Mouse (Mus musculus) bone marrow, adult 2 months (tissue): ENCODE data around the gene Nacc2. TPM values are rescaled to one million over a fixed set of nuclear protein-coding genes. Genes with fewer than 3 reads are reported as not detected.

Experiments
- H3K27ac ChIP-seq: fragments of 200-500 bp; 2 replicates; pipeline ENCODE4 v1.5.1; 2012; ENCODE audit warnings: low read depth, mild to moderate bottlenecking, control low read depth, inconsistent platforms, low read length; ENCODE audit not compliant: control insufficient read depth, poor library complexity, insufficient read depth
- H3K4me1 ChIP-seq: fragments of 200-500 bp; 2 replicates; pipeline ENCODE4 v1.6.1; 2011; ENCODE audit warnings: low read length; ENCODE audit not compliant: control insufficient read depth, insufficient read depth
- H3K4me3 ChIP-seq: fragments of 200-500 bp; replicated peaks from 2 replicates; pipeline ENCODE3; 2011; ENCODE audit warnings: mild to moderate bottlenecking, low read depth, low read length, control low read depth; ENCODE audit not compliant: control insufficient read depth
- CTCF ChIP-seq: fragments of 200-500 bp; IDR thresholded peaks from 2 replicates; pipeline ENCODE4 v1.5.1; 2011; ENCODE audit warnings: low read length, control low read depth; ENCODE audit not compliant: control insufficient read depth, insufficient read depth
- POLR2A ChIP-seq: fragments of 200-500 bp; IDR thresholded peaks from 2 replicates; pipeline ENCODE4 v1.6.1; 2011; ENCODE audit warnings: low read depth, mild to moderate bottlenecking, control low read depth, low read length, borderline replicate concordance; ENCODE audit not compliant: control insufficient read depth
- WGBS: fragments of 180-500 bp; shearing (Covaris S2); methylation state at CpG from one replicate; pipeline ENCODE4 v1.1.7; 2018; 5-methylcytosine and 5-hydroxymethylcytosine counted together
- polyA plus RNA-seq: library from polyadenylated mRNA; stranded (reverse); fragments of >200 nt; gene quantifications from 2 replicates; pipeline ENCODE4 v1.2.4, GENCODE M21; 2011; ENCODE audit warnings: low replicate concordance; ENCODE audit not compliant: missing spikeins, insufficient read depth, insufficient read length

Gene Nacc2
- polyA plus RNA-seq, 1 experiment, result 5.8 TPM

DNA sequence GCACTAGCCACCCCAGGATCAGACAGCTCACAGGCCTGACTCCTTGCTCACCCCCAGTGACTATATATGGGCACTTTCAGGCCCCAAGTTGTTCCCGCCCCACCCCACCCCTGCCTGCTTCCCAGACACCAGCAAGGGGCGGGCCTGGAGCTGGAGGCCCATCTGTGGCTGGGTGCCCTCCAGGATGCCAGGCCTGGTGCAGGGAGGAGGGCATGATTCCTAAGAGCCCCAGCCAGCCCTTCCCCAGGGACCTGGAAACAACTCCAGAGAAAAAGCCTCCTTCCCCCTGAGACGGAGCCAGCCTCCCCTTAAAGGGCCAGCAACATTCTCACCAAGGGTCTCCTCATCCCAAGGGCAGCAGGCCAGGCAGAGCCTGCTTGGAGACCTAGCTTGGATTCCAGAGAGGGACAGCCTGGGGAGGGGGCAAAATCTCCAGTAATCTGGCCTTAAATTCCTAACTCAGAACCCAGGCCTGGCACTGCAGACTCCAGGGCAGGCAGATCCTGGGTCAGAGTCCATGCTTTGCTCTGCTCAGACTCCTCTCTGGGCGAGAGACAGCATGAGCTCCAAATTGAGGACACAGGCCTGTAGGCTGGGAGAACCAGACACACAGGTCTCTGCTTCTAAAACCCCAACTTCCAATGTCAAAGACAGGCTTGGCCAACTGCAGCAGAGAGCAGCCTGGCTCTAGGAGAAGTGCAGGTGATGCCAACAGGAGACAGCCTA is 4.3 kb downstream of the Nacc2 start:
- TF ChIP-seq POLR2A (no peak), CTCF (no peak)
- 80% methylated on average over 4 of the region's 4 CpGs for WGBS
- Histone ChIP-seq H3K4me1 (no peaks in the 10 kb centered on the region; the same call in 1 of the 2 replicates), H3K4me3 (no peak overlapping the region), H3K27ac (no peak overlapping the region)

GRCm38 (mm10) chr2:26117580-26117979 is 5.4 kb downstream of the Nacc2 start:
- no peaks in the 10 kb centered on the region; the same call in 1 of the 2 replicates for H3K4me1 ChIP-seq
- no peak overlapping the region for H3K27ac ChIP-seq
- H3K4me3 ChIP-seq, result no peak overlapping the region
- 72% methylated on average over 1 of the region's 1 CpGs for WGBS
- TF ChIP-seq CTCF (no peak), POLR2A (no peak)

DNA sequence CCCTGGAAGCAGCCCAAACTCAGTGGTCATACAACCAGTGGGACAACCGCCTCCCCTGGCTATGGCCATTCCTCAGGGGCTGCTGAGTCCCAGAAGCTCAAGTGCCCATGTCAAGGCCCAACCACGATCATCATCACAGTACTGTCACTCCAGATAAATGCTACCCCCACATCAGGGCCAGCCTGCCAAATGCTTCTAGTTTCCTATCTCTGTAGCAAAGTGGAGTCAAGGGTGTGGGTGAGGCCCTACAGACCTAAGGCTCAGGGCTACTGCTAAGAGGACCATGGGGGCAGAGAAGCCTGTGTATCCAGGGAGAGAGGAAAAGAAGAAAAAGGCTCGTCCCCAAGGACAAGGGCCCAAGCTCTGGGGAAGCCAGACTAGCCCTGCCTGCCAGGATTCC is 6.5 kb downstream of the Nacc2 start:
- Histone ChIP-seq H3K27ac (no peak overlapping the region), H3K4me3 (no peak overlapping the region), H3K4me1 (no peaks in the 10 kb centered on the region; the same call in 1 of the 2 replicates)
- no peak for TF ChIP-seq CTCF
- TF ChIP-seq POLR2A, result no peak
- 74% methylated on average over 3 of the region's 3 CpGs for WGBS

GRCm38 (mm10) chr2:26115215-26115614 is 7.8 kb downstream of the Nacc2 start:
- no peak for TF ChIP-seq POLR2A
- TF ChIP-seq CTCF, result no peak
- H3K4me1 ChIP-seq, result no peaks in the 10 kb centered on the region
- H3K27ac ChIP-seq, result no peak overlapping the region
- 81% methylated on average over 6 of the region's 6 CpGs for WGBS
- no peak overlapping the region for H3K4me3 ChIP-seq

DNA sequence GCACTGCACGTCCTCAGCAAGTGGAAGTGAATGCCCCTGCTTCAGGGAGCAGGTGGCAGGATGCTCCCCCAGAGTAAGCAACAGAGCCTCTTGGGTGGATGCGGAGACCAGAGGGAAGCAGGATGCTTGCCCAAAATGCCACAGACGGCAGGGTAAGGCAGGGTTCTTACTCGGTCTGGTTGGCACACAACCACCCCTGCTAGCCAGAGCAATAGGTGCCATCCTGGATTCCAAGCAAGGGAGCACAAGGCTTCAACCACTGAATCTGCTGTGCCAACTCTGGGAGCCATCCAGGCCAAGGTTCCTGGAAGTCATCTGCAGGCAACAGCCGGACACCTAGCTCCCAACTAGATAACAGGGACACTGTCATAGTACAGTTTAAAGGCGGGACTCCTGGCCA is 14.8 kb downstream of the Nacc2 start:
- TF ChIP-seq CTCF (no peak), POLR2A (no peak)
- no peaks in the 10 kb centered on the region for H3K4me1 ChIP-seq
- no peak overlapping the region; the same call in 1 of the 2 replicates for H3K27ac ChIP-seq
- 79% methylated on average over 6 of the region's 6 CpGs for WGBS
- no peak overlapping the region for H3K4me3 ChIP-seq

GRCm38 (mm10) chr2:26107011-26107410 is 16.0 kb downstream of the Nacc2 start:
- TF ChIP-seq POLR2A (no peak), CTCF (no peak)
- WGBS, result 71% methylated on average over 8 of the region's 8 CpGs
- Histone ChIP-seq H3K4me3 (no peak overlapping the region), H3K4me1 (no peaks in the 10 kb centered on the region), H3K27ac (no peak overlapping the region)

GRCm38 (mm10) chr2:26106233-26106632 is 16.8 kb downstream of the Nacc2 start:
- Histone ChIP-seq H3K27ac (no peak overlapping the region), H3K4me1 (no peaks in the 10 kb centered on the region), H3K4me3 (no peak overlapping the region)
- TF ChIP-seq POLR2A (no peak), CTCF (no peak)
- WGBS, result 20% methylated on average over 2 of the region's 2 CpGs

GRCm38 (mm10) chr2:26100296-26100695 is 22.7 kb downstream of the Nacc2 start:
- Histone ChIP-seq H3K4me3 (no peak overlapping the region), H3K4me1 (no peaks in the 10 kb centered on the region), H3K27ac (no peak overlapping the region)
- TF ChIP-seq POLR2A, result no peak
- no peak for TF ChIP-seq CTCF
- WGBS, result 54% methylated on average over 4 of the region's 4 CpGs
